Mouse (Mus musculus): ENCODE measurements at regions not wholly inside any gene's neighbourhood (a gene's known extent, or its start where the extent isn't known, plus 50 kb on each side); places are given as distances from the start of the nearest gene placed in this dataset.

DNA sequence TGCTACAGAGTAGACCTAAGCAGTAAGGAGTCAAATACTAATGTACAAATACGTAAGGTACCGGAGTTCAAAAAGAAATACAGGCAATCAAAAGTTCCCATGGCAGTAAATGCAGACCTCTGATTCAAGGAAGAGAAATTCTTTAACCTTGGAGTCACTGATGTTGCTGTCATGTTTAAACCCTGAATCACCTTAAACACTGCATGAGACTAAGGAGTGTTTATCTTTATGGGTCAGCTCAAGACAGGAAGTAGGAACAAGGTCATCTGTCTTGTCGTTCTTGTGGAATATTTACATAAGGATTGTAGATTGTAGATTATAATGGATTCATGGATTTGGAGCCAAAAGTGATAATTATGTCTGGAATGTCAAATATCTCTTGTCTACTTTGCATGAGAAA lies 1708.7 kb upstream of the Slc10a2 start:
- no peak for DNase-seq

DNA sequence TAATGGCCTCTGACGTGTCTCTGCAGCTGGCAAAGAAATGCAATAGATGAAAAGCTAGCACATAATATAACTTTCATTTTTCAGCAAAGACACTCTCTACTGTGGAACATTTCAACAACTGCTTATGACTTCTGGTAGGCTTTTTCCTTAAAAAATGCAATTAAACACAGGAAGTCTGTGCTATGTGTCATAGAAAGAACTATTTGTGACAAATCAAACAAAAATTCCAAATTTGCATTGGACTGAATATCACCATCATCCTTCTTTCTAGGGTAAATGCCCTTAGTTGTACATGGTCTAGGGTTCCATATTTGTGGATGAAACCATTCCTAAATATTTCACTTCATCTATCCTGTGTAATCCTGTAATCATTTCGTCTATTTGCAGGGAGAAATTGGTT lies 1702.0 kb upstream of the Slc10a2 start:
- no peak for DNase-seq

DNA sequence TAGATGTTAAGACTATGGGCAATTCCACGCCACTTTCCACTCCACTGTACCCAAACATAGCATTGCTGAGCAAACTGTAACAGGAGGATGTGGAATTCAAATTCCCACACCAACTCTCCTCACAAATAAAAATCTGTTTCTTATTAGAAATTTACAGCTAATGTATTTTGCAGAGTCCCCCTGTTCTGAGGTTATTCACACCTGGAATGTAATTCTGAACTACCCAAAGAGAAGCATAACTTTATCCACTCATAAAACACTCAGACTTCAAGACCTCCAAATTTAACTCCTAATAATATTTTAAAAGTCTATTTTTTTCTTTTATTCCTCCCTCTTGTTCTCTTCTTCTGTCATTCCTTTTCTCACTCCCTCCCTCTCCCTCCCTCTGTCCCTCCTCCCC lies 1698.0 kb upstream of the Slc10a2 start:
- DNase-seq = no peak

DNA sequence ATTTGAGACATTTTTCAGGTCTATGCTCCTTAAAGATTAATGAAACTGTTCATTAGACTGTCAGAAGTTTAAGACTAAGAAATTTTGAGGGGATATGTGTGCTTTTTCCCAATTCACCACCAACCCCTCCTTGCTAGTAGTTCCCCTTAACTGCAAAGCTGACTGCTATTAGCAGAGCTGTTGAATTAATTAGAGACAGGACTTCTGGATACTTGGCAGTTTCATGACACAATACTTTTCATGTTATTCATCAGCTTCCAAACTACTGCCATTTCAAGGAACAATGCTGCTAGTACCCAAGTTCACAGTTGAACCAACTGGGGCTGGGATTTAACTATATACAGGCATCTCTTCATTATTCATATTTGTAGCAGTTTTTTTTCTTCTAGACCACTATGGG lies 1695.9 kb upstream of the Slc10a2 start:
- no peak for DNase-seq

DNA sequence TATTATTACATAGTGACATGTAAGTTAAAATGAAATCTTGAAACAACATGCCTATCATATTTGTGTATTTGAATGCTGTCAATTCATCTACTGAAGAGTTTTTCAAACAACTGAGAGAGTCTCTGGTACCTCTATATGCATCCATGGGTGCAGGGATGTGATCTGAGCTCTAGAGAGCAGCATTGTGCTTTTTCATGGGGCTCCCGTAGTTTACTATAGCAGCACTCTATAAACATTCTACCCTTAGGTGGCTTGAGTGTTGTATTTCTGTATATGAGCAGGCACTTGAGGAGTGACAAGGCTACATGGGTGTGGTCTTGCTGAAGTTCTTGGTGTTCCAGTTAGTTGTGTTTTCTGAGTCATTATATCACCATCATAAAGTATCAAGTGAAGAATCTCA lies 1683.9 kb upstream of the Slc10a2 start:
- DNase-seq = no peak

DNA sequence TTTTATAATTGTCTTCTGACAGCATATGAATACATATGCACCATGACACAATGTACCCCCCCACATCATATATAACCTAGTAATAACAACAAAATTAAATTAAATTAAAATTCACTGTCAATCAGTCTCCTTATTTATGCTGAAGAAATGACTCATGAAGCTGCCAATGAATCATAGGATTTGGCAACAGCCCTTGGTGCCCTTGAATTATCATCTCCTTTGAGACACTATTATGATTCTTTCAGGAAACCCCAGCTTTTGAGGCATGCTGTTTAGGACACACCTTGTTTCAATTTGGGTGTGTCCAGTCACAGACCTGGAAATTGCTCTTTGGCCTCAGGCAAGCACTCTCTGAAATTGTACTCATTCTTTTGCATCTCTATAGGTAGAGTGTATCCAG lies 1675.8 kb upstream of the Slc10a2 start:
- DNase-seq = no peak

DNA sequence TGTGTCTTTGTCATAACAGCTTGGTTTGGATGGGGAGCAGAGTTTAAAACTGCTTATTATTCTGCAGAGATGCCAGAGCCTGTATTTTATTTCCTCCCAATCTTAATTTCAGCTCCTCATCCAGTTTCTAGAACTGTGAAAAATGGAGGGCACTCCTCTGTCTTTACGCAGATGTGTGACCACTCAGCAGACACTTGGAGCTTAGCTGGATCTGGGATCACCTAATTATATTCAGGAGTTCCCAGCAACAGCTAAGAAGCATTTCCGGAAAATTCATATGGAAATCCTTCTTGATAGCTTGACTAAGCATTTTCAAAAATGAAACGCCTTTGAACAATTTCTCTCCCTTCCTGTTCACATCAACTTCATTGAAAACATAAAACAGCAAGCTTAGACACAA lies 1670.0 kb upstream of the Slc10a2 start:
- DNase-seq = no peak

DNA sequence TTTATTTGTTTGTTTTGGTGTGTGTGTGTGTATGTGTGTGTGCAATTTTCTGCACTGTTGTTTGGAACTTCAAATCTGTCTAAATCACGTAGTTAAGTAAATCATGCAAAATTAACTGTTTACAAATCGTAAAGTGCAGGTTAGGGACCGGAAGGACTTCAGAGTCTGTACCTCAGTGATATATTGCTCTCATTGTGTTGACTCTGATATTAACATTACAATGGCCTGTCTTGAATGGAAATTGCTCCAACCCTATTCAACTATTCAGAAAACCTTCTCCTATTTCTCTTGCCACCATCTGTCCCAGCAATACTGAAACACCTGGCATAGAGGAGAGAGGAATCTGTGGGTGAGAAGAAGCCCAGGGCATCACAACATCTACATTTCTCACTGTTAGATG lies 1624.4 kb upstream of the Slc10a2 start:
- DNase-seq = no peak

DNA sequence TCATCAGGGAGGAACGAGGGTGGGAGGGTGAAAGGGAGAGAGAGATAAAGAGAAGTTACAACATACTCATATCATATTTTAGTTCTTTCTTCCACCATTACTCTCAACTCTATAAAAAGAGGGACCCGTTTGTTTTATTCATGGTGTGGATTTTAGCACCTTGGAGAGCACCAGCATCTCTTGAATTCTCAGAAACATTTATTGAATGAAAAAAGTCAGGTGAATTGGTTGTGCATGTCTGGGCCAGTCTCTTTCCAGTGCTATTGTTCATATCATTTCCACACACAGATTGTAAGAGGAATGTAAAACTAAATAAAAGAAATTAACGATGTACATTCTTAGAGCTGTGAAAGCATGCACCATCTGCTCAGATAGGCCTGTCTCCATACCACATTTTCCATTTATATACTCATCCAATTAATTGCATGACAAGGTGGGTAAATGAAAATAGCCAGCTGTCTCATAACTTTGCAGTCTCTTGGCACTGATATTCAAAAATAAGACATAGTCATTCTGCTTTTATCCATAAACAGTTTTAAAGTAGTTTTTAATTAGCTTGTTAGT lies 1603.8 kb upstream of the Slc10a2 start:
- DNase-seq = no peak

DNA sequence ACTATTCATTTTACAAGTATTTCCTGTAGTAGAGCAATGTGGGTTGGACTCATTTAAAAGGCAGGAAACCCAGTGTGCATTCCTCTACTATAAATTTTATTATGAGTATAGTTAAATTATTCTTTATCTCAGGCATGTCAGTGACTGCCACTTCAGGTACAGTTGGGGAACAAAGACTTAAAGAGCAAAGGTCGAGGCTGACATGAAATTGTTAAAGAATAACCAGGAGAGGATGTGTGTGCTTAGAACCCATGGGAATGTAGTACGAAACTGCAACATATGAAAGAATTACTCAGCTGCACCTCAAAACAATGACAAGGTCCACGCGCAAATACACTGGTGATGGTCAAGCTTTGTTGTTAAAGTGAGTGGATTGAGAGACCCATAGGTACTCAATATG lies 1583.4 kb upstream of the Slc10a2 start:
- no peak for DNase-seq

DNA sequence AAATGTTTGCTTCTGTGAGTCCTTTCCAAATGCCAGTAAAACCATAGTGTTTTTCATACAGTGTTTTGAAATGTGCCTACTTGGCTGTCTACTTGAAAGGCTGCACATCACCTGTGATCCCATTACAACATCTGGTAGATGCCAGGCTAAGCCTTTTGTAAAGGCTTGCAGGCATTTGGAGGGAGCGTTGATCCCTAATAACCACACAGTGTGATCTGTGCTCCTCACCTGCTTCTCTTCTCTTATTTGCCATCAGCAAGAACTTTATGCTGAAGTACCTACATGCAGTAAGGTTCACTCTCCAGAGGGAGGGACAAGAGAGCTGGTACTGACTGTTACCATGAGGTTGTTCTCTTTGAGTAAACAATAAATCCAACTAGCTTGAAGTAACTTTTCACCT lies 1553.7 kb upstream of the Slc10a2 start:
- no peak for DNase-seq

DNA sequence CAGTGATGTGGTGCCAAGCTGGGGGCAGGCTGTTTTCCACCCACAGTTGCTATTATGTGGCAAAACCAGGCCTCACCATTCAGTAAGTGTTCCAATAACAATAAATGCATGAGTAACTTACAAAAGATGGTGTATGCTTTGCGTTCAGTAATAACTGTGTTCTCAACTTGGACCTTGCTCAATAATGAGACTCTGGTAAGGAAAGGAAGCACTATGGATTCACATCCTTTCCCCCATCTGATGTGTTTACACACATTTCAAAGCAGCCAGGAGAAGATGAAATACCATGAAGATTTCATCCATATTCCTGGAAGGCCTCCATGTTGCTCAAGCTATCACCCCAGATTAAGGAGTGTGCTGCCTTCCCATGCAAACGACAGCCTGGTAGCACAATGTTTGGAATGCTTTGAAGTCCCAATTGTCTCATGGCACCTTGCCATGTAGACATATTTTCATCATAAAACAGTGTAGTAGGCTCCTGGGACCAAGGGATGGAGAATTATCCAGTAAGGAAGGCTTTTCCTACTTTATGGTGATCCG lies 1552.4 kb upstream of the Slc10a2 start:
- no peak for DNase-seq

DNA sequence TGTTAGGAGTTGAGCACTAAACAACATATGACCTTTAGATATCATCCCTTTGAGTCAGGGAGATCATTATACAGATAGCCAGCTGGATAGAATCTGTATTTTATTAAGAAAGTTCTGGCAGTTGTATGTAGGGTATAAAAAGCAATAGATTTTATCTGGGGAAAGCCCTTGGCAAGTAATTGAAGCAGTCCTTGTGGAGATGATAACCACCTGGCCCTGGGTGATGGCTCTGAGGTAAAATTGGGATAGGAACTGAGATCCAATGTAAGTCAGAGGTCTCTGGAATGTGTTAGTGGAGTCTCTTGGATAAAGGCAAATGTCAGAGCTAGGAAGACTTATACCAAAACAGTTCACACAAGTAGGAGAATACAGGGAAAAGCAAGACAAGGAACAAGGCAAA lies 1547.0 kb upstream of the Slc10a2 start:
- DNase-seq = no peak

DNA sequence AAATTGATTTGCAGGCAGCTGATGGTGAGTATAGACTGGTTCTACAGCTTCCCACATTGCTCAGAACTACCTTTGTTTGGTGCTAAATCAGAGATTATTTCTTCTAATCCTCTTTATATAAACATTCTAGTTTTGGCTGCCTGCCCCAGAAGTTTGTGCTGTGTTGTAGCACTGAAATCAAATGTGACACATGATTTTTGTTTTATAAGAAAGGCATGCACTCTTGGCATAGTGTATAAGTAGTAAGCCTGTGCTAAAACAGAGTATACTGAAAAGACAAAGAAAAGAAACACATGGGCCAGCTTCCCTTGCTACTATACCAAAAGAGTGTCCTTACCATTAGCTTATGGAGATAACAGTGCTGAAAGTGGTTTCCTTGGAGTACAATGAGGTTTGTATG lies 1542.9 kb upstream of the Slc10a2 start:
- no peak for DNase-seq

DNA sequence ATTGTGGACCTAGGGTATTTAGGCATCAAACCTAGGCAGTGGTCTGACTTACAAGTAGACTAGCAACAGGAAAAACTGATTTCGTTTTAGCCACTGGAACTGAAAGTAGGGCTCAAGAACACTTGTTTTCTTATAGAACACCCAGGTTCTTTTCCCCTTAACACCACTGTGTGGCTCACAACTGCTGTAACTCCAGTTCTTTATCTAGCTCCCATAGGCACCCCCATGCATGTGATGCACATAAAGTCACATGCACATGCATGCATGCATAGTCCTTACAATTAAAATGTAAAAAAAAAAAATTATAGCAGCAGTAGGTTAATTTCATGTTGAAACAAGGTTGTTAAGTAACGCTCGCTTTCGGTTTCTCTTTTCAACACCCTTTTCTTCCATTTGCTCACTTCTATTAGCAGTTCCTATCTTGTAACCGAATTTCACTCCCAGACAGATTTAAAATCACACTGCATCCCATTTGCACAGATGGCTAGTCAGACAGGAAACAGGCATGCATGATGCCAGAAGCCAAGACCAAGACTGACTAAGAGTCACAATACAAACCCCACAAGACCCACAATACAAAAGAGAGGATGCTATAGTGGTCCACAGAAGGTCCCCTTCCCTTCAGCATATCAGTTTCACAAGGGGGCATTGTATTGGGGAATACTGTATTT lies 1540.3 kb upstream of the Slc10a2 start:
- no peak for DNase-seq

DNA sequence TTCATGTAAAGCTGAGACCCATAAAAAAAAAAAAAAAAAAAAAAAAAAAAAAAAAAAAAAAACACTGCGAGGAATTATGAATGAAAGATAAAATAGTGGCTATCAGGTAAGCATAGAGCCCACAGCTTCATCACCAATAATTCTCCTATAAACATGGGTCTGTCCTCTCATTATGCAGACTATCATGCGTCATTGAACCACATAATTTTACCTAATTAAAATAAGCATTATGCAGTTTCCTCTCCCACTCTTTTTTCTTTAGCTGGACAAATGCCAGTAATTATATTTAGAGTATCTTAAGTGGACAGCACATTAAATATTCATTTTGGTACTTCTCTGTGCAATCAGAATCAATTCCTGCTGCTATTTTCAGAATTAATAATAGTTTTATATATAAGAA lies 1539.2 kb upstream of the Slc10a2 start:
- no peak for DNase-seq

DNA sequence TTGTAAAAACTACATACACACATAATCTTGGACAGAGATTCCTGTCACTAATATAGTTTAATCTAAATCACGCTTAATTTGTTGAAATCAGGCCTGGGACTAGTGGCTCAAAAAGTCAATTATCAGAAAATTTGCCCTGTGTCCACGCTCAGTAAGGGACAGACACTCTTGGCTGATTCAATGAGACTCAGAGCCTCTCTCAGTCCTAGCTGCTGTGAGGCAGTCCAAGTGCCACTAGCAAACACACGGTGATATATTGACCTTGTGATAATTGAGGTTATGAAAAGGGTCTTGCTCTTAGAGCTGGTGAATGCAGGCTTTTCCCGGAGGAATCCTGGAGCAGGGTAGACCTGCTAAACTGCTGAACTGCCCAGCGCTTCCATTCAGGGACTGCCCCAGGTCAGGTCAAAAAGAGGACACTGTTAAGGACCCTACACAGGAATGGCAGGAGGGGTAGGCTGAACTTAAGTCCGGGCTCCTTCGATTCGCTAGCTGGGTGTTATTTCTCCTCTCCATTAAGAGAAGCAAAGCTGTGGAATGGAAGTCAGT lies 1521.9 kb upstream of the Slc10a2 start:
- DNase-seq = no peak

DNA sequence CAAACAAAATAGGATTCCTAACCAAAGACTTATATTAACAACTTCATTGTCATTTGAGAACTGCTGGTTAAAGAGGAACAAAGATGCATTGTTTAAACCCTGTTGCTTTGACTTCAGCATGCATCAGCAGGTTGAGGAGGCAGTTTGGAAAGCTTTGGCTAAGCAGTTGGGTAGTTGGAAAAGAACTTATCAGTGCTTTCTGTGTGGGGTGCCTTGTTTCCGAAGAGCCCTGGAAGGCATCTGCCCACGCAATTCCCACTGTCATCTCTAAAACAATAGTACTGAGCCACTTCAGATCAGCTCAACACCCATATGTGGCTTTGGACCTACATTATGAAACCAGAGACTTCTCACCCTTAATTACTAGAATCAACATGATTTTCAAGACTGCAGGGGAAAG lies 1503.7 kb upstream of the Slc10a2 start:
- DNase-seq = no peak

DNA sequence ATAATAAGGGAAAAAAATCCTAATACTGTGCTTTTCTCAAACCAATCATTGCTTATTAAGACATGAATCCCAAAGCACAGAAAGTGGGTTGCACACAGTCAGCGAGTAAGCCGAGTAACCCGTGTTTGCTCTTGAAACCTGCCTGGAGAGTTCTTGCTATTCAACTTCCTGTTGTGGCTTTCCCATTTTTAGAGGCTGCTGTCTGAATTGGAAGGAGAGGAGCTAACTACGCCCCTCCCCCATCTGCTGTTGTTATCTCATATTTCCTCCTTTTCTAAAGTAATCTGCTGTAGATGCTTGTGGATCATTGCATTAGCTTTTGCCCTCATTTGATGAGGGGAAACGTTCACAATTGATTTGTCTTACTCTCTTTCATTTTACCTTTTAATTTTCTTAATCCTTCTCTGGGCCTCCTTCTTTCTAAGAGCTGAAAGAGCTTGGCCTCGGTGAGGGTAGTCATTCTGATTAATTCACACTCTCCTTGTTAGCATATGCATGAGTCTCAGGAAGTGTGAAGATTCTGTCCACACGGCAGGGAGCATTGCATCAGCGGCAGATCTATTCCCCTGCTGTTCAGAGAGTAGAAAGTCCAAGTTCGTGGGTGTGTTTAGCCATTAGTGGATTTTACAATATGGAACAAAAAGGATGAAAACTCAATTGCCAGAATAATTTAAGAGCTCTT lies 1501.8 kb upstream of the Slc10a2 start:
- no peak for DNase-seq

DNA sequence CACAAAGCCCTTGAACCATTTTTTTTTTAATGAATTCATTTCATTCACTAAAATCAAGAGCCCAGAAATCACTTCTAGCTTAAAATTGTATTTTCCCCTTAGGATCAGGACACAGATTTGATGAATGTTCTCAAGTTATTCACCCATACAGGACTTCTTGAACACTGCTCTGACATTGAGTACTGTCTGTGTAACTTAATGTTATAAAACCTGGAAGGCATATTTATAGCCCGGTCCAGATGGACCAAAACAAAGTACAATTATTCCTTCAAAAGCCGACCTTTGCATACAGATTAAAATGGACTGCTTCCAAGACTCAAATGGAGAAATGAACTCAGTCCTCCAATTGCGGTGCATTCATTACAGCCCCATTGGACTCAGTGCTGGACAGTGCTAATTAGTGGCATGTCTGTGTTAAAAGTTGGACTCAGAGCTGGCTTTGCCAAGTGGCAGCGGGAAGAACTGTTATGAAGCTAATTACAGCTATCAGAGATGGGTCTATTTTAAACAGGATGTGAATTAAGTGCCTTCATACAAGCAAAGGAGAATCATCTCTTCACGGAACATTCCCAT lies 1499.2 kb upstream of the Slc10a2 start:
- no peak for DNase-seq

DNA sequence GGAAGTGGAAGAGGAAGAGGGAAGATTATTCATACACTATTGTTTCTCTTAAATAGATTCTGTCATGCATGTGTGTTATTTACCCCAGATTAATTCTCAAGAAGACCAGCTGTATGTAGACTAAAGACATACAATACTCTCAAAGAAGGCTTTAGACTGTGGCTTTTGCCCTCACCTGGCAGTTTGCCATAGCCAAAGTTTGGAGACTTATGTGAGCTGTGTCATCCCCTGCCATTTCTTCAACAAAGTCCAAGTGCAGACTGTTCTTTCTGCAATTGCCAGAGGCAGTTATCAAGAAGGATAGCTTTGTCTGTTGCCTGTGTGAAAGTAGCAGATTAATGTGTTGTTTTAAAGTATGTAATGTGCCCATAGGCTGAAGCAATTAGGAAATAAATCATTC lies 1485.0 kb upstream of the Slc10a2 start:
- DNase-seq = no peak

DNA sequence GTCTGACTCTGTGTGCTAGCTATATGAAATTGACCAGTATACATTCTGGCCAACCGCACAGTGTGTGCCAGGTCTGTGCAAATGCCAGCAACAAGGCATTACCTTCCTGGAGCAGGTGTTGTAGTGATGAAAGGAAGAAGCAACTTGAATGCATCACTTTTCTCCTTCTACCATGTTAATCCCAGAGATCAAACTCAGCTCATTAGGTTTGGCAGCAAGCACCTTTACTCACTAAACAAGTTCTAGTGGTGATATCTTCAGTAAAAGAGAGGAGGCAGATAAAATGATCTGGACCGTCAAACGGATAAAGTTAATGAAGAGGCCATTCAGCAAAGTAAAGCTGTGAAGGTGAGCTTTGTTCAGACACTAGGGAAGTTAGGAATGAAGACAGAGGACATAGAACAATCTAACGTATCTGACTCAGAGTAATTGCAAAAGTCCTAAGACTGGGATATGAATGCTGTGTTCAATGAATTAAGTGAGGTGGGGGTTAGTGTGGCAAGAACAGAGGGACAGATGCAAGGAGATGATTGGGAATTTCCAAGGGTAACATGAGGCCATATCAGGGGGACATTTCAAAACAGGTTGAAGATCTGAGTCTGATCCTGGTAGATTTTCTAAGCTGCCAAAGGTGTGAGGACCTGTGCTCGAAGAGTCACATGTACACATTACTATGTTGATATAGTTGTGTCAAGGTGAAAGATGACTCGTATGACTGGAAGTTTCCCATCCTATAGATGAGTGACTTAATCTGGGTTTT lies 1478.4 kb upstream of the Slc10a2 start:
- no peak for DNase-seq

DNA sequence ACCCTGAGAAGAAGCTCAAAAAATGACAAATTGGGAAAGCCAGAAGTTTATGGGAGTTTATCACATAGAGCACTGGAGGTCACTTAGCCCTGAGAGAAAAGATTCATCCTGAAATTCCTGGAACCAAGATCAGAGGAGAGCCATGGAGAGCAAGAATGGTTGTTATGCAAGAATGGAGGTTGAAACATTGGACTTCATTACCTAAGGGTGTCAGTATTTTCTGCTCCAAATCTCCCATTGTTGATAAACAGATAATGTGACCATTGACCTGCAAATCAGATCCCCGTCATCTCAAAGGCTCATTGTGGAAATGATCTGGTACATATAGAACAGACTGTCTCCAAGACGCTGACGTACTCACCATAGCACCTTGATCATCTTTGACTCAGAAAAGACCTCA lies 1477.6 kb upstream of the Slc10a2 start:
- DNase-seq = no peak
